Mouse (Mus musculus) MEL (cell line): Measurements from ENCODE around the gene Bves. TPM values are rescaled to one million over a fixed set of nuclear protein-coding genes. Genes with fewer than 3 reads are reported as not detected.

ENCODE experiments used
- DNase-seq: peaks from one replicate; pipeline ENCODE4 v3.0.0; 2011; ENCODE audit warnings: low read depth, low spot score
- H3K27ac ChIP-seq: 2 replicates; pipeline ENCODE4 v1.5.1; 2012; ENCODE audit warnings: low read depth, mild to moderate bottlenecking, control low read depth, low read length, moderate library complexity; ENCODE audit not compliant: control insufficient read depth
- H3K27me3 ChIP-seq, 2 experiments: fragments of 150-350 bp in 1 of 2; sonication (generic) in 1 of 2; 2 replicates each; pipeline ENCODE4 v1.6.1; 2012; ENCODE audit warnings: low read length in 2 of 2, mild to moderate bottlenecking in 2 of 2, improper control_type of control experiment in 1 of 2, moderate library complexity in 1 of 2; ENCODE audit not compliant: insufficient read depth in 2 of 2, control insufficient read depth in 1 of 2
- H3K36me3 ChIP-seq, 2 experiments: 2 replicates each; pipeline ENCODE4 v1.6.1; 2012 to 2014; ENCODE audit warnings: low read length in 2 of 2, improper control_type of control experiment in 1 of 2, inconsistent platforms in 1 of 2, mild to moderate bottlenecking in 1 of 2; ENCODE audit not compliant: insufficient read depth in 2 of 2, control insufficient read depth in 1 of 2
- H3K4me1 ChIP-seq, 2 experiments: fragments of 150-350 bp in 1 of 2; sonication (generic) in 1 of 2; 2 replicates each; pipeline ENCODE4 v1.6.1; 2012; ENCODE audit warnings: low read length in 2 of 2, improper control_type of control experiment in 1 of 2, mild to moderate bottlenecking in 1 of 2; ENCODE audit not compliant: insufficient read depth in 2 of 2, control insufficient read depth in 1 of 2
- H3K4me3 ChIP-seq, 2 experiments: fragments of 150-350 bp in 1 of 2; sonication (generic) in 1 of 2; 2 replicates each; pipeline ENCODE4 v1.5.1; 2012; ENCODE audit warnings: low read depth in 2 of 2, low read length in 2 of 2, mild to moderate bottlenecking in 2 of 2, moderate library complexity in 2 of 2, control low read depth in 1 of 2, improper control_type of control experiment in 1 of 2; ENCODE audit not compliant: control insufficient read depth in 1 of 2, insufficient read depth in 1 of 2
- H3K79me2 ChIP-seq: 2 replicates; pipeline ENCODE4 v1.6.1; 2012; ENCODE audit warnings: mild to moderate bottlenecking, low read length, moderate library complexity; ENCODE audit not compliant: control insufficient read depth, poor library complexity, insufficient read depth
- H3K9ac ChIP-seq: 2 replicates; pipeline ENCODE4 v1.6.1; 2012; ENCODE audit warnings: low read depth, mild to moderate bottlenecking, control low read depth, low read length, moderate library complexity; ENCODE audit not compliant: control insufficient read depth, poor library complexity, severe bottlenecking
- H3K9me3 ChIP-seq: fragments of 150-350 bp; sonication (generic); replicated peaks from 2 replicates; pipeline ENCODE4 v1.6.1; 2012; ENCODE audit warnings: mild to moderate bottlenecking, low read length, improper control_type of control experiment, moderate library complexity; ENCODE audit not compliant: insufficient read depth
- CHD1 ChIP-seq: IDR thresholded peaks from 2 replicates; pipeline ENCODE4 v1.6.1; 2012; ENCODE audit warnings: low read depth, mild to moderate bottlenecking, inconsistent platforms, low read length, improper control_type of control experiment
- CTCF ChIP-seq, 3 experiments: IDR thresholded peaks in 2 of 3; conservative IDR thresholded peaks in 1 of 3; 2 replicates each; pipeline ENCODE4 v1.5.1; 2011 to 2012; ENCODE audit warnings: low read length in 3 of 3, low read depth in 2 of 3, mild to moderate bottlenecking in 2 of 3, improper control_type of control experiment in 1 of 3, inconsistent platforms in 1 of 3, mixed read lengths in 1 of 3, moderate library complexity in 1 of 3; ENCODE audit not compliant: control insufficient read depth in 1 of 3, insufficient read depth in 1 of 3, poor library complexity in 1 of 3, severe bottlenecking in 1 of 3
- E2F4 ChIP-seq: IDR thresholded peaks from 2 replicates; pipeline ENCODE4 v1.6.1; 2011; ENCODE audit warnings: low read depth, low read length, improper control_type of control experiment, borderline replicate concordance
- ETS1 ChIP-seq: IDR thresholded peaks from 2 replicates; pipeline ENCODE4 v1.6.1; 2012; ENCODE audit warnings: low read depth, mild to moderate bottlenecking, inconsistent platforms, low read length, improper control_type of control experiment, moderate library complexity
- GABPA ChIP-seq: IDR thresholded peaks from 2 replicates; pipeline ENCODE4 v1.6.1; 2012; ENCODE audit warnings: low read depth, mild to moderate bottlenecking, inconsistent platforms, low read length, improper control_type of control experiment, moderate library complexity
- KAT2A ChIP-seq: conservative IDR thresholded peaks from 2 replicates; pipeline ENCODE4 v1.6.1; 2012; ENCODE audit warnings: low read depth, low read length, improper control_type of control experiment, inconsistent platforms
- MAZ ChIP-seq: IDR thresholded peaks from 2 replicates; pipeline ENCODE4 v1.6.1; 2012; ENCODE audit warnings: low read depth, mild to moderate bottlenecking, inconsistent platforms, low read length, improper control_type of control experiment
- POLR2AphosphoS5 ChIP-seq: IDR thresholded peaks from 2 replicates; pipeline ENCODE4 v1.6.1; 2012; ENCODE audit warnings: low read depth, borderline replicate concordance, mild to moderate bottlenecking, inconsistent platforms, low read length, moderate library complexity, mixed read lengths
- RCOR1 ChIP-seq: IDR thresholded peaks from 2 replicates; pipeline ENCODE4 v1.6.1; 2012; ENCODE audit warnings: low read depth, mild to moderate bottlenecking, inconsistent platforms, low read length, improper control_type of control experiment
- SIN3A ChIP-seq: IDR thresholded peaks from 2 replicates; pipeline ENCODE4 v1.6.1; 2012; ENCODE audit warnings: low read length, improper control_type of control experiment, inconsistent platforms
- SMC3 ChIP-seq: IDR thresholded peaks from 2 replicates; pipeline ENCODE4 v1.6.1; 2011; ENCODE audit warnings: low read depth, low read length, improper control_type of control experiment
- TAL1 ChIP-seq: IDR thresholded peaks from 2 replicates; pipeline ENCODE4 v1.6.1; 2012; ENCODE audit warnings: mild to moderate bottlenecking, inconsistent platforms, low read length, moderate library complexity, mixed read lengths
- TBP ChIP-seq: IDR thresholded peaks from 2 replicates; pipeline ENCODE4 v1.8.0; 2011; ENCODE audit warnings: low read depth, low read length, improper control_type of control experiment
- UBTF ChIP-seq: IDR thresholded peaks from 2 replicates; pipeline ENCODE4 v1.6.1; 2012; ENCODE audit warnings: low read depth, mild to moderate bottlenecking, inconsistent platforms, low read length, improper control_type of control experiment, moderate library complexity, borderline replicate concordance; ENCODE audit not compliant: insufficient read depth
- USF2 ChIP-seq, 2 experiments: IDR thresholded peaks; 2 replicates each; pipeline ENCODE4 v1.6.1; 2011 to 2012; ENCODE audit warnings: improper control_type of control experiment in 2 of 2, low read length in 2 of 2, borderline replicate concordance in 1 of 2, inconsistent platforms in 1 of 2, low read depth in 1 of 2, mild to moderate bottlenecking in 1 of 2; ENCODE audit not compliant: insufficient read depth in 1 of 2
- ZC3H11A ChIP-seq: IDR thresholded peaks from 2 replicates; pipeline ENCODE4 v1.6.1; 2012; ENCODE audit warnings: low read depth, mild to moderate bottlenecking, inconsistent platforms, low read length, improper control_type of control experiment
- ZKSCAN1 ChIP-seq: IDR thresholded peaks from 2 replicates; pipeline ENCODE4 v1.6.1; 2012; ENCODE audit warnings: low read depth, mild to moderate bottlenecking, inconsistent platforms, low read length, improper control_type of control experiment, moderate library complexity
- polyA plus RNA-seq, 2 experiments: library from polyadenylated mRNA; stranded (reverse) in 1 of 2; unstranded in 1 of 2; fragments of >175 nt in 1 of 2; fragments of >200 nt in 1 of 2; gene quantifications; 2 replicates each; pipeline versions ENCODE4 v1.2.1 to v1.2.4; 2012; ENCODE audit warnings: low replicate concordance in 2 of 2, low read depth in 1 of 2; ENCODE audit not compliant: insufficient read length in 2 of 2, insufficient read depth in 1 of 2, missing spikeins in 1 of 2
- total RNA-seq: library from RNA; depleted of rRNA; stranded (reverse); fragments of 300-350 nt; gene quantifications from 2 replicates; pipeline ENCODE4 v1.2.3, GENCODE M21; 2012

Gene Bves
- total and polyA plus RNA-seq, 3 experiments = not detected

GRCm38 (mm10) chr10:45366987-45367705, 31.6 kb downstream of the Bves start:
- no peaks in the 10 kb centered on the region for H3K36me3 ChIP-seq
- no peak overlapping the region for H3K9ac ChIP-seq
- DNase-seq = no peak
- TF ChIP-seq CTCF (IDR thresholded peaks at IDR 0.05 in 2 of 3, conservative IDR thresholded peaks at IDR 0.05 in 1 of 3; ENCODE audit: control insufficient read depth in 1 of 3, insufficient read depth in 1 of 3, low read depth in 2 of 3, low read length in 3 of 3, poor library complexity in 1 of 3, severe bottlenecking in 1 of 3) (peak in 1 of 3 experiments; percentile 7; a peak in 2 of 6 replicates), ETS1 (no peak)
- H3K27me3 ChIP-seq = peaks cover 0 to 3% of the 10 kb centered on the region in 2 experiments; a peak in 1 of 4 replicates
- H3K9me3 ChIP-seq = no peaks in the 10 kb centered on the region
- H3K4me1 ChIP-seq = no peaks in the 10 kb centered on the region
- H3K79me2 ChIP-seq = no peaks in the 10 kb centered on the region
- no peak overlapping the region for H3K27ac ChIP-seq
- H3K4me3 ChIP-seq = no peak overlapping the region

- DNase-seq = no peak
- Histone ChIP-seq H3K9ac (no peak overlapping the region), H3K4me1 (no peaks in the 10 kb centered on the region), H3K4me3 (no peak overlapping the region), H3K27me3 (no peaks in the 10 kb centered on the region; a peak in 1 of 4 replicates), H3K27ac (no peak overlapping the region), H3K9me3 (no peaks in the 10 kb centered on the region), H3K36me3 (no peaks in the 10 kb centered on the region; a peak in 1 of 4 replicates), H3K79me2 (no peaks in the 10 kb centered on the region)
- no peak for TF ChIP-seq SIN3A
- TF ChIP-seq MAZ = no peak
- no peak for TF ChIP-seq KAT2A
- no peak for TF ChIP-seq USF2 (IDR thresholded peaks at IDR 0.05; ENCODE audit: borderline replicate concordance in 1 of 2, insufficient read depth in 1 of 2, low read depth in 1 of 2, low read length in 2 of 2)
- TF ChIP-seq RCOR1 = no peak
- no peak for TF ChIP-seq E2F4
- no peak for TF ChIP-seq POLR2AphosphoS5
- no peak for TF ChIP-seq ZC3H11A
- no peak for TF ChIP-seq TBP
- TF ChIP-seq GABPA = no peak
- no peak for TF ChIP-seq TAL1
- TF ChIP-seq UBTF = no peak
- TF ChIP-seq ZKSCAN1 = no peak
- TF ChIP-seq SMC3 = no peak
- TF ChIP-seq CHD1 = no peak
Observed at GRCm38 (mm10) chr10:45369639-45370038, 34.1 kb downstream of the Bves start.
